Mouse (Mus musculus) bone marrow macrophage, adult 2 months (primary cell): ENCODE measurements around the gene Megf8.

Experiments
- CTCF ChIP-seq: IDR thresholded peaks from 2 replicates; pipeline ENCODE4 v1.5.1; 2012; ENCODE audit warnings: low read depth, mild to moderate bottlenecking, low read length, moderate library complexity
- POLR2A ChIP-seq: IDR thresholded peaks from 2 replicates; pipeline ENCODE4 v1.6.1; 2012; ENCODE audit warnings: mild to moderate bottlenecking, low read depth, low read length, borderline replicate concordance

- no peak for TF ChIP-seq CTCF
- no peak for TF ChIP-seq POLR2A
These were observed 31.9 kb downstream of the Megf8 start for GRCm38 (mm10) chr7:25348861-25349260.
